Mouse (Mus musculus) thymus, postnatal 36 days (tissue): Measurements from ENCODE around the gene Gm10160.
A peak's percentile ranks its signal among the peaks of the same experiment; 100 is the strongest.
"Not testable (repeated sequence)": the region's sequence is repeated elsewhere in the genome, so short reads cannot be mapped to it uniquely, and the experiment has no call there.

ENCODE experiments used
- DNase-seq, 2 experiments: peaks; one replicate each; pipeline ENCODE4 v3.0.0; 2022; ENCODE audit warnings: mixed read lengths in 2 of 2

Gm10160 gene

DNA sequence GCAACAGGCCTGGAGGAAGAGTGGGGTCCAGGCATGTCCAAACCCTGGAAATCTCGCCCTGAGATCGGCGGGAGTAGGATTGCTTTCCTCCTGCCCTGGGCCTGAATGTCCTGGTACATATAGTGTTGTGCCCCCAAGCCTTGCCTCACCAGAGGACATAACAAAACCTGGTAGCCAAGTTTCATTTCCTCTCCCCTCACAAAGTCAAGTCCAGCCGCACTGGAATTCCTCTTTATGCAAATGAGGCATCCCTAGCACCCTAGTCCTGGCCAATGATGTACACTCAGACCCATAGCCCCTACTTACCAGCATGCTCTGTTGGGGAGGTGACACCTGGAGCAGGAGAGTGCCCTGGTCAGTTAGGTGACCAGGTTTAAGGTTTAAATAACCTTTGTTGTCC is 627 bp upstream of the Gm10160 start:
- no peak for DNase-seq

DNA sequence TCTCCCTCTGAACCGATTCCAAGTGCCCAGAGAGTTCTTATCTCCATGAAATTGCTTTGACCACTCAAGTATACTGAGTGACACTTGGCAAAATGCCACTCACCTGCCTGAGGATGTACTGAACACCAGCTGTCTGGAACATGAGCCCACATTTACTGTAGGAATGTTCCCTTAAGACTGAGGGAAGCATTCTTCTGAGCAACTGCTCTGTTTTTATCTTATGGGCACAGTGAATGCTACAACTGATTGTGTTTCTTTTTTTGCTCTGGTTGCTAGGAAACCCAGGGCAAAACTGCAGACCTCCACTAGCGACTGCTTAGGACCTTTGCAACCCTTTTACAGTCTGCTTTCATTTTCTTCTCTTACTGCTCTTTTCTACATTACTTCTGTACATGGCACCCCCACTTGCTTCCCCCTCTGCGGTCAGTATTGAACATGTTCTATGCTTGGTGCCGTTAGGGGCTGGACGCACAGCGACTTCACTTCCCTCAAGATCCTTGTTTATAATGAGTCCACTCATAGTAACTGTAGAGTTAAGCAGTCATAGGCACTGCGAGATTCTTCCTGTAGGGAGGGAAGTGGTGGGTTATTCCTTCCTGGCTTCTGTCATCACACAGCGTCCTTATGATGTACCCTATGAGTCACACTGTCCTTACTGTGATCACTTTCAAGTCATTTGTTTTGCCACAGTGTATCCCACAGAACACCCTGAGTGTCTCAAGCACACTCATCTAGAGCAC is 856 bp downstream of the Gm10160 start:
- DNase-seq = no peak

DNA sequence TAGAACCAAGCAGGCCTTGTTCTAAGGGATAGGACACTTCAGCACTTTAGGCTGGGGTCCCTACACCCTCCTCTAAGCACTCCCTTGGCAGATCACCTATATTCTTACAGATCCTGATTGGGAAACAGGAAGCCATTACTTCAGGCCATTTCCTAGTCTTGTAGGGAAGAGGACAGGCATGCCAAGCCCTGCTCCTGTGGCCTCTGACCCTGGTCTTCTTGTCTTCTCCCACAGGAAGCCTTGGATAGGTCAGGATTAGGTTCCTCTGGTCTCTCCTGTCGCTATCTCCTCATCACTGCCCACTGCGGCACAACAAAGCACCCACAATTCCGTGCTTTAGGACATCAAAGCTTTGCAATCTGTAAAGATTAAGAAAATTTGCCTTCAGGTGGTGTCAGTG is 3.9 kb downstream of the Gm10160 start:
- no peak for DNase-seq

DNA sequence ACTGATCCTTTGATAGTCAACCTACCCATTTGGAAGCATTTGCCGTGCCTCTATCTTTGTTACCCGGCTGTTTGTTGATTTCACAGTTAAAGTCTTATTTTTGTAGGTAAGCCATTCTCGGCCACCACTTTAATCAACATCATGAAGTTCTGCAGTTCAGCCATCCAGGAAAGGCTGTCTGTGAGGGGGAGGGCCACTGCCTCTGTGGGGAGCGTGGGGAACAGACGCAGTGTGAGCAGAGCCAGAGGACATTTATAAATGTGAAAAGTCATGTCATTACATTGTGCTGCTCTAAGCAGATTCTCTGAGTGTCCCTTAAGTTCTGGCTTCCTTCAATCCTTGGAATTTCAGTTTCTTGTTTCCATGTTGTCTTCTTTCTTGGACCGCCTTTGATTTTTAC is 5.4 kb downstream of the Gm10160 start:
- DNase-seq = no peak

DNA sequence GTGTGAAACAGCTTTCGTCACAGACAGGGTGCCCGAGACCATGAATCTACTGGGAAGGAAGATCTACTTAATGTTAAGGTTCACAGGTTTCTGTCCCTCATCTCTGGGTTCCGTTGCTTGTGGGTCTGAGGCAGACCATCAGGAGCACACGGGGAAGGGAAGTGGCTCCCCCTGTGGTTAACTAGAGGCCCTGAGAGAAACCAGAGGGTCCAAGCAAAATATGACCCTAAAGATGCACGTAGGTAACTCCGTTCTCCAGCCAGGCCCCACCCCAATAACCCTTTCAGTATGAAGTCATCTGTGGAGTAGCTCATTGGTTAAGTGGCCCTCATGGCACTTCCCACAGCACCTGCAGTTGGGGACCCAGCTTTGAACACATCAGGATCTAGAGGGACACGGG is 6.0 kb downstream of the Gm10160 start:
- DNase-seq = no peak

DNA sequence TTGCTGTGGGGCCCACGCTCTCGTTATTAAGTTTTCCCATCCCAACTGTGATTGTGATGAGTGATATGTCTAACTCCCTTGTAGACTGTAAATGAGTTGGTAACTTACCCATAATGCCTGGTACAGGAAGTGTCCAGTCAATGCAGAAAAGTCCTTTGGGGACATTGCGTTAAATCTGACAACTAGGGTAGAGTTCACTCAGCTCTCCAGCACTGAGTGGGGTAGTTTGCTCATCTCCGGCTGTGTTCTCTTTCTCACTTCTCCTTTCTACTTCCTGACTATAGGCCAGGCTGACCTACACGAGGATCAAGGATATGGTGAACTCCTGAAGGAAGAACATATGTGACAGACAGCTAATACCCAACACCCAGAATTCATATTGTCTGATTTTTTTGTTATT is 6.4 kb downstream of the Gm10160 start:
- no peak for DNase-seq

DNA sequence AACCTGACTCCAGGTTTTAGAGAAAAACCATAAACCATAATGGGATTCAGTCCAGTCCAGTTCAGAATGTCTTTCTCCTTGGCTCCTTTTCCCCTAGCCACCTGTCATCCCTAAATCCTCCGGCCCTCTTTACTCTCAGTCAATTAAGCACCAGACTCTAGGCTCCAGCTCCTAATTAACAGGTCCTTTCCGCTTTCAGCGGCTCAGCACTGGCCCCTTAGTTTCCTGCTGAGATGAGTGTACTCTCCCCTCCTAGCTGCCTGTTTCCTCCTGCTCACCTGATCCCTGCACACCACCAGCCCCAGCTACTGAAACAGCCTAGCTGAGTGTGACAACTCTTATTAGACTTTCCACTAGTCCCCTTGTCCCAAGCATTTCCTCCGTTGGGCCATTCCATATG is 7.8 kb downstream of the Gm10160 start:
- no peak for DNase-seq

DNA sequence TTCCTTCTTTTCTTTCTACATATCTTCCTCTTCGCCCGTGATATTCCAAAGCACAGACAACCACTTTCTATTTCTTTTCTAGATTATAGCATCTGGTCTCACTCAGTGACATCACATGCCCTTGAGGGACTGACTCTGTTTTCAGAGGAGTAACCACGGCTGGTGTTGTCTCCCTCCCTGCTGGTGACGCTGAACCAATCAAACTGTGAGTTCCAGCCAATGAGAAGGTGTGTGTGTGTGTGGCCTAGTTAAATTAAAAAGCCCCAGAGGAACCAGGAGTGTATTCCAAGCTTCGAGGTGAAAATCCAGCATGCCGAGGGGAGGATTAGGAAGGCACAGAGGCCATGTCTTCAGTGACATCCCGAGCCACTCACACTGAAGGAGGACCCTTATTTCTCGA is 8.6 kb downstream of the Gm10160 start:
- no peak for DNase-seq

DNA sequence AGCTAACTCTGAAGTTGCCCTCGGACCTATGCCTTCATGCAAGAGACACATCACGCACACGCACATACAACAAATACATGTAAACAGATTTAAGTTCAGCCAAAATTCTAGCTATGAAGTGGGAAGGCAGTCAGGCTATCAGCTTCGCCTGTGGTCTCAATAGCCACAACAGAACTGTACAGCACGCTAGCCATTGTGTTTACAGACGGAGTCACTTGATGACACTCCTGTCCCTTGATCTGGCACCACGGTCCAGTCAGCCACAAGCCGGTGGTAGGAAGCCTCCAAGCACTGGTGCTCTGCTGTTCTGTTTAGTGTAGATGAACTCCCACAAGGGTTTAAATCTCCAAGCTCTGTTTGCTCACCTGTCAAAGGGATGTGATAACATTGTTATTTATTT is 9.6 kb downstream of the Gm10160 start:
- DNase-seq = no peak

DNA sequence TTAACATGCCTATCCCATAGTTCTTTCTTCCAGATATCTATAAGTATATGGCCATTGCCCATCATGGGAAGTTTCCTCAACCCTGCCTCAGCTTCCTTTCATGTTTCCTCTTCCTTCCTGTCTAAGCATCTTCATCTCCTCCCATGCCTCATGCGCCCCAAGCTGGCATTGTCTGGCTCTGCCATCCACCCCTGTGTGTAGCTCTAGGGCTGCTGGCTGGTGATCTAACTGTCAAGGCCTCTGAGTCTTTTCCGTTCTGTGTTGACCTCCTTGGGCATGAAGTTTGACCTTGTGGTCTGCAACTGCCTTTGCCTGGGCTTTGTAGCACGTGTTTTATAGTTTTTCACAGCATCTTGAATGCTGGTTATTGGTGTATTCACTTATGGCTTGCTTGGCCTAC is 10.3 kb downstream of the Gm10160 start:
- no peak for DNase-seq

DNA sequence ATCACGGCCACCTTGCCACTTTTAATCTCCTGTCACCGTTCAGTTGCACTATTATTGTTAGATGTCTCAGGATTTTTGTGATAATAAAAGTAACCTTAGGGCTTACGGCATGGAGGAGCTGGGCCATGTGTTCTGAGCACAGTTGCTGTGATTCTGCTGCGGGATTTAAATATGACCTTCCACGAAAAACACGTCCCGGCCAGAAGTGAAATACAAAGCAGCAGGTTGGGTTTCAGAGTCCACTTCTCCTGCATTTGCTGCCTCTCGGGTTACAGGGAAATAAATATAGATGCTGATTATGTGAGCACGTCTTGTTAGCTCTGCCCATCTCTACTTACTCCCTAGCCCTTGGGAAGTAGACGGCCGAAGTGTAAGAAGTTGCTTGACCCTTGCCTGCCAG is 10.8 kb downstream of the Gm10160 start:
- no peak for DNase-seq

DNA sequence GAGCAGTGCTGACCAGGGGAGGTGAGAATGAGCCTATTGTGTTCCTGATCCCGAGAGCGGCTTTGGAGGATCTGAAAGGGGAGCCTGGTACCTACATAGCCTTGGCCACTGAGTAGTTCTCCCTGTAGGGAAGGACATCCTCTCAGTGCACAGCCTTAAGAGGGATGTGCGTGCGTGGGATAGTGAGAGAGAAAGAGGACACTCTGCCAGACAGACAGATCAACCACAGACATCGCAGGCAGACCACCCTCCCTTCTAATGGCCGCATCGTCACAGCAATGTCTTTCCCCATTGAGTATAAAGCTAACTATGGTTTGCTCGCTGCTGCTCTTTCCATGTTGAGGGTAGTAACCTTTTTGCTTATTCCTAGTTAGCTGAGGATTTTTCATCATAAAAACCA is 11.7 kb downstream of the Gm10160 start:
- DNase-seq = no peak

DNA sequence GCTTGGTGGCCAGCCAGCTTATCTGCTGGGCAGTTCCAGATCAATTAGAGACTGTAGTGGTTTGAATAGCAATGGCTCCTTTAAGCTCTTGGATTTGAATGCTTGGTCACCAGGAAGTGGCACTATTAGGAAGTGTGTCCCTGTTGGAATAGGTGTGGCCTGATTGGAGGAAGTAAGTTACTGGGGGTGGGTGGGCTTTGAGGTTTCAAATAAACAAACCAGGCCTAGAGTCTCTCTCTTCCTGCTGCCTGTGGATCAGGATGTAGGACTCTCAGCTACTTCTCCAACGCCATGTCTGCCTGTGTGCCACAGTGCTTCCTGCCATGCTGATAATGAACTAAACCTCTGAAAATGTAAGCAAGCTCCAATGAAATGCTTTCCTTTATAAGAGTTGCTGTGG is 12.6 kb downstream of the Gm10160 start:
- DNase-seq = no peak

DNA sequence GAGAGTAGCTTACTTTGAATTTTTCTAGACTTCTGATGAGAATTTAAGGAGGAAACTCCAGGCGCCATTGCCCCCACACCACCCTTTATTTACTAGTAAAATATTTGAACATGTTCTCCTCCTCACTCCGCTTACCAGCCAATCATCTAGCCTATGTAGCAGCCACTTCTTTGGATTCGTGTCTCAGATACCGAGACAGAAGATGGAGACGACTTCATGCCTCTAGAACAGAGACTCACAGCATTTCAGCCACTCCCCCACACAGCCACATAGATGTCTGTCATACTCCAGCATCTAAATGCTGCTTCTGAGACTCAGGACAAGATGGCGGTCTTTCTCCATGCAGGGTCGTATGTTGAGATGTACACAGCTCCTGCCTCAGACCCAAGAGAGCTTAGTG is 13.5 kb downstream of the Gm10160 start:
- no peak for DNase-seq

DNA sequence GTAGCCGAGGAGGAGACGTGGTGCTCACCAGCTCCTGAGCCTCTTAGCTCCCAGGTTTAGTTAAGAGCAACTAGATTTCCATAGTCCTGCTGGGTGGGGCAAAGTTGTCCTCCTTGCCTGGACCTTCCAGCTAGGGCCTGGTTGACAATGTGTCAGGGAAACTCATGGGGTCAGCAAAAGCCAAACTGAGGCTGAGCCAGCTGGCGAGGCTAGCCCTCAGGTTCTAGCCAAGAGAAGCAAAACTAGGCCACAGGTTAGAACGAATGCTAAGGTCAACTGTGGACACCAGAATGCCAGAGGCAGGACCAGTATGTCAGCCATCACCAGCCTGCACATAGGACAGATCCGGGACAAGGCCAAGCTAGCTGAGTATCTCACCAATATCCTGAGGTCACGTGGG is 14.2 kb downstream of the Gm10160 start:
- no peak for DNase-seq

DNA sequence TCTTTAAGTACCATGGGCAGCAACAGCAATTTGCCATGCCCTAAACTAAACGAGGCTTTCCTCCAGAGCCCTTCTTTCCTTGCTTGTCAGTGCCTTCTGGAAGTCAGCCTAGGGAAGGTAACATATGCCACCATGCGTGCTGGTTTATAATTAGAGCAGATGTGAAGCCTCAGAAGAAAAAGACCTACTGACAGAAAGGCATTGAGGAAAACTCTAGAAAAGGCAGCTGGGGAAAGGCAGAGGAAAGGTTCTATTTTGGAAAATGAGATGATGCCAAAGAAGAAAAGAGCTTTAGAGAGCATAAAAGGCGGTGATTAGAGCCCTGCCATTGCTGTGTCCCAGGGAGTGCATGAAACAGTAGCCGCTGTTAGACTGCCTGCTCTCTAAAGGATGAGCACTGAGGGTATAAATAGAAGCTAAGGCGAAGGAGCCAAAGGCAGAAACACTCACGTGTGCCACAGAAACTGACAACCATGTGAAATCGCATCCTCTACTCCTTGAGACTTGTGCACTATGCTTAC is 14.9 kb downstream of the Gm10160 start:
- no peak for DNase-seq

DNA sequence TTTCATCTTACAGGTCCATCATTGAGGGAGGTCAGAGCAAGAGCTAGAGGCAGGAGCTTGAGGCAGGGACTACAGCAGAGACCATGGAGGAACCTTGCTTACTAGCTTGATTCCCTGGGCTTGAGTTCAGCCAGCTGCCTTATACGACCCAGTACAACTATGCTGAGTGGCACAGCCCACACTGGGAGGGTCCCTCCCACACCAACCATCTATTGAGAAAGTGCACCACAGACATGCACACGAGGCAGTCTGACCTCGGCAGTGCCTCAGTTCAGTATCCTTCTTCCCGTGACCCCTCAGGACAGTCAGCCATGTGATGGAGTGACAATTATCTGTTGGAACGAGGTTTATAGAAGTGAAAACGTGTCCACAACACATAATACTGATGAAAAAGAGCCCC is 15.8 kb downstream of the Gm10160 start:
- DNase-seq = no peak

DNA sequence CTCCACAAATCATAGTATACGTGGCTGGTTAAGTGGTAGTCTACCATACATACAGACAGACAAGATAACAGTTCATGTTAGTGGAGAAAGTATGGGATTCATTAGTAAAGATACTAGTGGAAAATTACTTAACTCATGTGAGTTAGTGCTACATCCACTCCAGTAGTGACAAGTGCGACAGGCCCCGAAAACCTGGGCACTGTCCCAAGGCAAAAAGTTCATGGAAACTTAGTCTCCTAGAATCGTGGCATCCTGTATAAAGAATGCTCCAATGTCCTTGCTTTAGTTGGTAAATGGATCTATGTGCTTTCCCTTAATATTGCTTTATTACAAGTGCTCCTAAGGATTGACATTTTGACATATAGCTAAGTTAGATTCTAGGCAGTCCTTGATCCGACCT is 17.8 kb downstream of the Gm10160 start:
- not testable (repeated sequence) for DNase-seq

DNA sequence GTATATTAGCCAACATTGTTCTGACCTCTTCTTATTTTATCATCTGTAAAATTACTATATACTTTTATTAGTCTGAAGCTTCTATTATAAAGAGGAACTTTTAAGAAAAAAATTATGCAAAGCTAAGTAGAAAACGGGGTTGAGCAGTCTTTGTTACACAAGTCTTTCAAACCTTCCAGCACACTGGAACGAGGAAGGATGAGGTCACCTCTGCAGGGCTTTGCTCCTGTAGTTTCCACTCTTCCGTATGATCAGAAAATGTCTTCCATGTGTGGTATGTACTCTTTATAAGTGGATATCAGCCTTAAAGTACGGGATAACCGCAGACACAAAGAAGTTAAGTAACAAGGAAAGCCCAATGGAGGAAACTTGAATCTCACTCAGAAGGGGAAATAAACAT is 20.2 kb downstream of the Gm10160 start:
- DNase-seq = no peak

DNA sequence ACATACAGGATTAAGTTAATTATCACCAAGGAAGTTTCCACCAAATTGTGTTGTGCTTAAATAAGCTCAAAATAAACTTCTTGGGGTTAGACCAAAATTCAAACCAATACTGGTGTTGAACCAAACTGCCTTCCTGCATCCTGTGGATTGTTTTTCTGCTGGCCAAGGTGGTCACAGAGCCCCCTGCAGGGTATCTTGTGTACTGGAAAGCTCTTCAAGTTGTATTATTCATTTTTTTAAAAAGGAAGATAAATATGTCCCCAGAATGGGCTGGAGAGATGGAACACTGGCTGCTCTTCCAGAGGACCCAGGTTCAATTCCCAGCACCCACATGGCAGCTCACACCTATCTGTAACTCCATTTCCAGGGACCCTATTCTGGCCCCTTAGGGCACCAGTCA is 20.7 kb downstream of the Gm10160 start:
- peak; percentile 17 to 18 for DNase-seq

DNA sequence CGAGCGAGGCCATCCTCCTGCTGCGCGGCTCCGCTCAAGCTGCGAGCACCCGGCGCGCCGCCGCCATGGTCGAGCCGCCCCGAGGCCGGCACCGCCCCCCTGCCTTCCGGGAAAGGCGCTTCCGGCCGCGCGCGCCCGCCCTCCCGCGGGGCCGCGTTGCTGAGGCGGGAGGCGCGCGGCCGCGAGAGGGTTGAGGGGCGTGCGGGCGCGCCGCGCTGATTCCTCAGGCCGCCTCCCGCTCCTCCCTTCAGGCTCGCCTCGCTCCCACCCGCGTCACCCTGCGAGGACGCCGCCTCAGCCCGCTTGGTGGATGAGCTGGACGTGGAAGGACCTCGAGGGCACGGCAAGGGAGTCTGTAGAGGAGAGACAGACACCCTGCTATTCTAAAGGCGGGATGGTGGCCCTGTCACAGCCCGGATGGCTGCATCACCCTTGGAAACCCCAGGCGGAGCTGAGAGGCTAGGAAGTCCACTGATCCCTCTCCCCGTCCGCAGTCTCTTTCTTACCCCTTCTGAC is 26.2 kb downstream of the Gm10160 start, which contains the start of gene Btbd1:
Btbd1 (minus strand) TSS at position 53 of the 516 bp plus-strand sequence.
- peak; percentile 85 to 89 for DNase-seq

DNA sequence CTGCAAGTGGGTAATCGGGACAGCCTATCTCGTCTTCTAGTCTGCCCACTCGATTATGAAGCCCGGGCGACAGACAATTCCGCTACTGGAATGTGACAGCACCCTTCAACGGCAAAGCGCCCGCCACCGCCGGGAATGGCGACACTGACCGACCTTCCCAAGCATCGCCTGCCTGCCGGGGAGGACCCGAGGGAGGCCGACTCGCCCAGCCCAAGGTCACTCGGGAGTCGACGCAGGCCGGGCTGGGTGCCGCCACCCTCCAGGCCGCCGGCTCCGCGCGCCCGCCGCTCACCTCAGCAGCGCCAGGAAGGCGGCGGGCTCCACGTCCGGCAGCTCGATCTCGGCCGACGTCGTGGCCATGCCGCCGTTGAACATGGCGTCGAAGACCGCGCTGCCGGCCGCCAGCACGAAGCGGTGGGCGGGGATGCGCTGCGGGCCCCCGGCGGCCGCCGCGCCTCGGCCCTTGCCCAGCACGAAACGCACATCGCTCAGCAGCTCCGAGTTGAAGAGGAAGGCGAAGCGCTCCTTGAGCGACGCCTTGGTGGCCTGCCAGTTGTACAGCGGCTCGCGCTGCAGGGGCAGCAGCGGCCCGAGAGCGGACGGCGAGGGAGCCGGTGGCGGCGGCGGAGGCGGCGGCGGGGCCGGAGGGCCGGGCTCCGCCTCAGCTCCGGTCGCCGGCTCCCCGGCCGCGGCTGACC is 26.8 kb downstream of the Gm10160 start:
- DNase-seq = peak in 1 of 2 experiments; percentile 58

DNA sequence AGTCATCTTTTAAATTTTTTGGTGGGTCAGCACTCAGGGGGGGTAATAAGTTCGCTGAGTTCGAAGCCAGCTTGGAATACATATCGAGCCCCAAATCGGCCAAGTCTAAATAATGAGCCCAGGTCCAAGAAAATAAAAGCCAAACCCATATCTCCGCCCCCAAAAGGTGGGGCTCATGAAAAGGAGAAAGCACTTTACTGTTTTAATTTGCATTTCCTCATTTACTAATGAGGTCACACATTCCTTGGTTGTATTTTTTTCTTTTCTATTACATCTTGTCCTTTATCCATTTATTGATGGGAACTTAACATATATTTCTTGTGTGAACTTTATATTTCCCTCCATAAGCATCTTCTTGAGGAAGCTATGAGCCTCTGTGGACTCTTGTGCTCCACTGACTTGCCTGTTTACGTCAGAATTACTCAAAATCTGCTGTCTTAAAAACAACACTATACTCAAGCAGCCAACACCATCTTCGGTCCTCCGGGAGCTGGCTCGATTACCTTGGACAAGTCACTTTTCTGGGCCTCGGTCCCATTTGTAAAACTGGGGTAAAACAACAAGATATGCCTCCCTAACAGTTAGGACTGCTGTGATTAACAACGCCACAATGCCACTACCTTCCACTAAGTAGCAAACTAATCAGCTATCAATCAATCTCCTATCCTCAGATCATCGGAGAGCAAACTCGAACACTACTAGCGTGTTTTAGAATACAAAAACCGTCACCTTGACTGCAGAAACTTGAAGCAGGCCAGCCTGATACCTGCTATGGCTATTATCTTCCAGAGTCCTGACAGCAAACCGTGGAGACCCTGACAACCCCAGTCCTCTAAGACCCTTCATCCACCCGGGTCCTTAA is 27.6 kb downstream of the Gm10160 start:
- no peak for DNase-seq
